Mouse (Mus musculus): ENCODE measurements at regions not wholly inside any gene's neighbourhood (a gene's known extent, or its start where the extent isn't known, plus 50 kb on each side); places are given as distances from the start of the nearest gene placed in this dataset.

GRCm38 (mm10) chr5:75494143-75494542, 80.6 kb upstream of the Kit start:
- TF ChIP-seq MAZ (IDR thresholded peaks at IDR 0.05; ENCODE audit: low read depth, low read length) (no peak), ELF1 (IDR thresholded peaks at IDR 0.05; ENCODE audit: low read depth, low read length) (no peak), CTCF (IDR thresholded peaks at IDR 0.05 in 2 of 3, conservative IDR thresholded peaks at IDR 0.05 in 1 of 3; ENCODE audit: control insufficient read depth in 1 of 3, insufficient read depth in 1 of 3, low read depth in 2 of 3, low read length in 3 of 3, poor library complexity in 1 of 3, severe bottlenecking in 1 of 3) (no peak), RCOR1 (IDR thresholded peaks at IDR 0.05; ENCODE audit: low read depth, low read length) (no peak), NRF1 (IDR thresholded peaks at IDR 0.05; ENCODE audit: insufficient read depth, low read depth, low read length, poor library complexity, severe bottlenecking) (no peak)
- Histone ChIP-seq H3K27me3 (ENCODE audit: control insufficient read depth in 1 of 2, insufficient read depth in 2 of 2, low read length in 2 of 2) (no peaks in the 10 kb centered on the region), H3K4me1 (ENCODE audit: control insufficient read depth in 1 of 2, insufficient read depth in 2 of 2, low read length in 2 of 2) (no peaks in the 10 kb centered on the region), H3K9ac (ENCODE audit: control insufficient read depth, low read depth, low read length, poor library complexity, severe bottlenecking) (no peak overlapping the region), H3K79me2 (ENCODE audit: control insufficient read depth, insufficient read depth, low read length, poor library complexity) (no peaks in the 10 kb centered on the region), H3K9me3 (replicated peaks; ENCODE audit: insufficient read depth, low read length) (no peaks in the 10 kb centered on the region), H3K36me3 (ENCODE audit: control insufficient read depth in 1 of 2, insufficient read depth in 2 of 2, low read length in 2 of 2) (no peaks in the 10 kb centered on the region), H3K4me3 (ENCODE audit: control insufficient read depth in 1 of 2, insufficient read depth in 1 of 2, low read depth in 2 of 2, low read length in 2 of 2) (no peak overlapping the region), H3K27ac (ENCODE audit: control insufficient read depth, low read depth, low read length) (no peak overlapping the region)
- no peak for DNase-seq (ENCODE audit: low read depth, low spot score)

DNA sequence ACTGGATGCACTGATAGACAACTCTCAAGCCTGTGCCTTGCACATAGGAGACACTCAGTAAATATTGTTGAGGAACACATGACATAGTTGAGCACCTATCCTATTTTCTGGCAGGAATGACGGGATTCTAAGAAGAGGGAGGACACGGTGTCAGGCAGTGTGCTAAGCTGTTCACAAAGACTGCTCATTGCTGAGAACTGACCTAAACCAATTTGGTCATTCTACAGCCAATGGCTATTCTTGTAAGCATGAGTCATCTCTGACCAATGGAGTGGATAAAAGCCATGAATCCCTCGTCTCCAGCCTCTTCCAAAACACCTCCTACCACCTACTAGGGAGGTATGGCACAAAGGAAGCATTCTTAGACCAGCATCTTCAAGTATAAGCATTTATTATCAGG, 75.7 kb upstream of the Kit start:
- no peak overlapping the region for H3K27ac ChIP-seq (ENCODE audit: control insufficient read depth, low read depth, low read length)
- TF ChIP-seq ETS1 (IDR thresholded peaks at IDR 0.05; ENCODE audit: low read depth, low read length) (no peak), TAL1 (IDR thresholded peaks at IDR 0.05; ENCODE audit: low read length) (no peak), MYB (IDR thresholded peaks at IDR 0.05; ENCODE audit: low read depth, low read length) (no peak), HCFC1 (IDR thresholded peaks at IDR 0.05; ENCODE audit: low read depth, low read length) (no peak), TCF12 (IDR thresholded peaks at IDR 0.05; ENCODE audit: low read depth, low read length) (no peak), MXI1 (IDR thresholded peaks at IDR 0.05; ENCODE audit: low read depth, low read length) (no peak), ZKSCAN1 (IDR thresholded peaks at IDR 0.05; ENCODE audit: low read depth, low read length) (no peak), USF1 (IDR thresholded peaks at IDR 0.05; ENCODE audit: low read depth, low read length) (no peak), SIN3A (IDR thresholded peaks at IDR 0.05; ENCODE audit: low read length) (no peak), NRF1 (IDR thresholded peaks at IDR 0.05; ENCODE audit: insufficient read depth, low read depth, low read length, poor library complexity, severe bottlenecking) (no peak), BHLHE40 (IDR thresholded peaks at IDR 0.05; ENCODE audit: borderline replicate concordance, low read depth, low read length) (no peak), POLR2A (IDR thresholded peaks at IDR 0.05; ENCODE audit: control insufficient read depth in 1 of 2, insufficient read depth in 1 of 2, low read depth in 1 of 2, low read length in 2 of 2, poor library complexity in 1 of 2) (no peak), MAX (IDR thresholded peaks at IDR 0.05; ENCODE audit: low read length) (no peak), GABPA (IDR thresholded peaks at IDR 0.05; ENCODE audit: low read depth, low read length) (no peak), MAZ (IDR thresholded peaks at IDR 0.05; ENCODE audit: low read depth, low read length) (no peak), CHD2 (IDR thresholded peaks at IDR 0.05; ENCODE audit: low read length) (no peak)
- H3K4me1 ChIP-seq (ENCODE audit: control insufficient read depth in 1 of 2, insufficient read depth in 2 of 2, low read length in 2 of 2) = peaks cover 0 to 18% of the 10 kb centered on the region in 2 experiments; a peak in 3 of 4 replicates
- H3K9me3 ChIP-seq (replicated peaks; ENCODE audit: insufficient read depth, low read length) = no peaks in the 10 kb centered on the region
- DNase-seq (ENCODE audit: low read depth, low spot score) = no peak
- peaks cover 0 to 19% of the 10 kb centered on the region in 2 experiments; a peak in 2 of 4 replicates for H3K36me3 ChIP-seq (ENCODE audit: control insufficient read depth in 1 of 2, insufficient read depth in 2 of 2, low read length in 2 of 2)
- H3K27me3 ChIP-seq (ENCODE audit: control insufficient read depth in 1 of 2, insufficient read depth in 2 of 2, low read length in 2 of 2) = no peaks in the 10 kb centered on the region
- no peaks in the 10 kb centered on the region for H3K79me2 ChIP-seq (ENCODE audit: control insufficient read depth, insufficient read depth, low read length, poor library complexity)
- no peak overlapping the region for H3K4me3 ChIP-seq (ENCODE audit: control insufficient read depth in 1 of 2, insufficient read depth in 1 of 2, low read depth in 2 of 2, low read length in 2 of 2)
- H3K9ac ChIP-seq (ENCODE audit: control insufficient read depth, low read depth, low read length, poor library complexity, severe bottlenecking) = no peak overlapping the region

Data from MEL (cell line).